Mouse (Mus musculus) heart, adult 9 months (tissue): ENCODE measurements around the gene Cabp4.

Source experiments
- DNase-seq, 2 experiments: peaks; one replicate each; pipeline ENCODE4 v3.0.0; 2022; ENCODE audit warnings: low spot score in 2 of 2

Cabp4 gene

DNA sequence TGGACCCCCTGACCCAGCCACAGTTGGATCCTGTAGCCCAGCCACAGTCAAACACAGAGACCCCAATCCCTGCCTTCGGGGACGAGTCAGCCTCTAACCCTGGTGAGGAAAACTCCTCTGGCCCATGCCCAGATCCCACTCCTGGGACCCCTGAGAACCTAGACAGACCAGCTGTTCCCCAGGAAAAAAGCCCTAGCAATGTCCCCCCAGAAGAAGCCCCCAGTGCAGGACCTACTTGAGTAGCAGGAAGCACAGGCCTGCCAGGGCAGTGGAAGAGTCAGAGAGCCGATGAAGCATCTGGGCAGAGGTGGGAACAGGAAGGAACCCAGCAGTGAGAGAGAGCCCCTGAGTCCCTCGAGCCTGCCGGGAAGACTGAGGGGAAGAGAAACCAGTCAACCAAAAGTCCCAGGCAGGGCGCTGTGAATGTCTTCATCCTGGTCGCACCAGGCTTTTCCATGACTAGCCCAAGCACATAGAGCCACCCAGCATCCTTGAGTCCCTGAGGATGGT, at the start of gene Cabp4:
Cabp4 (minus strand) TSS at position 275 of the 510 bp plus-strand sequence.
- no peak for DNase-seq

DNA sequence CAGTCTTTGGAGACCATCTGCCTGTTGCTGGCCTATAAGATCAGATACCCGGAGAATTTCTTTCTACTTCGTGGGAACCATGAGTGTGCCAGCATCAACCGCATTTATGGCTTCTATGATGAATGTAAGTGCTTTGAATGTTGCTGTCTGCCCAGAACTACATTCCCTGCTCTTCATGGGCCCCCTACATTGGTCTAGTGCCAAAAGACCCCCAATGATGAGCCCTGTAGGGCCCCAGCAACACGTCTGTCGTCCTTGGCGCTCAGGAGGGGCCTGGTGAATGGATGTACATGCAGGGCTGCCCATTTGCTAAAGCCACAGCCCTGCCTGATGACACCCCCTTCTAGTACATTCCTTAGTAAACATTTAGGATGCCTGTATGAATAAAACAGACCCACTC, 49.3 kb upstream of the Cabp4 start:
- DNase-seq = no peak

DNA sequence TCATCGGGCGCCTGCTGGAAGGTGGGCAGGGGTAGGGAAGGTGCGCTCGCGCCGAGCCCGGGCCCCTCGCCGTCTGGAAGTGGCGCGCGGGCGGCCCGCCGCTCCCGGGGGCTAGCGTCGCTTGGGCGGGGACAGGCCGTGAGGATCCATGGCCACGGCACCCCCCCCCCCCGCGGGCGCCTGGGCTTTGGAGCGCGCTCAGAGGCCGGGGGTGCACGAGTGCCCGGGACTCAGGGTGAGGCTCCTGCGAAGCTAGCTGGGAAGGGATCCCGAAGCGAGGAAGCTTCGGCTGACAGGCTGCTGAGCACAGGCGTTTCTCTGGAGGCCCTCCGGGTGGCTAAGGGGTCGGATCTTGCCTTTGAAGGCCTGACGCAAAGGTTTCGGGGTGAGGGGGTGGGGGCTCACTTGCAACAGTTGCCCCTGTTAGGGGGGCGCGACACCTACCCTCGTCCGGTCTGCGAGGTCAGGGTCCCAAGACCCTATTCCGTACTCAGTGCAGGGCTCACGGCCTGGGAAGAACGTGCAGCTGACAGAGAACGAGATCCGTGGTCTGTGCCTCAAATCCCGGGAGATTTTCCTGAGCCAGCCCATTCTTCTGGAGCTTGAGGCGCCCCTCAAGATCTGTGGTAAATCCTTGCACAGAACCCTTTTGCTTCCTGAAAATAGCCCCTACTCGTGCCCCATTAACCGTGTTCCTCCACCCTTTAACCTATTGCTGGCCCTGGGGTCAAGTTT, 48.6 kb upstream of the Cabp4 start:
- DNase-seq = no peak

DNA sequence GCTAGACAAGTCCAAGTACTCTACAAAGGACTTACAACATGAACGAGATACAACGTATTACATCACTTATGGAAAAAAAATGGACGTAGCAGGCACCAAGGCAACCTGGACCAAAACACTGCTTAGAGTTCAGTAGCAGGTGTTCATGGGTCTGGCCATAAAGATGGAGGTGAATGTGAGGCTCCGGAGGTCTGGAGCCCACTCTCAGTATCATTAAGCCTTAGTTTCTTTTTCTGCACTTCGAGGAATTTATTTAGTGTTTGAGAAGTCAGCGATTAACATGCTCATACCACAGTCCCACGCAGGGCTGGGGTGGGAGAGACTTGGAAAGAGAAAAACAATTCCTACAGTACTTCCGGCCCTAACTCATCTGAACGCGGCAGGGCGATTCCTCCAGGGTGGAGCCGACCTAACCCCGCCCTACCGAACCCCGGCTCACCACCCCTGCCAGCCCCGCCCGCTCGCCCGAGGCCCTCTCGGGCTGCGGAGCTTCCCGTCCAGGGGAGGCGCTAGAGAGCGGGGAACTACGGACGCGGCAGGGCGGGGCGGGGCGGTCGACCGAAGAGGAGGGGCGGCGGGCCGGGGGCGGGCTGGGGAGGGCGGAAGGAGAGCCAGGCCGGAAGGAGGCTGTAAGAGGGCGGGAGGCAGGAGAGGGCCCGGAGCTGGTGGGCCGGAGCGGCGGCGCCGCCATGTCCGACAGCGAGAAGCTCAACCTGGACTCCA, 47.9 kb upstream of the Cabp4 start, which contains the start of gene Ppp1ca:
Ppp1ca (plus strand) TSS at position 538 of the 723 bp plus-strand sequence.
- DNase-seq = peak; percentile 90 to 93

DNA sequence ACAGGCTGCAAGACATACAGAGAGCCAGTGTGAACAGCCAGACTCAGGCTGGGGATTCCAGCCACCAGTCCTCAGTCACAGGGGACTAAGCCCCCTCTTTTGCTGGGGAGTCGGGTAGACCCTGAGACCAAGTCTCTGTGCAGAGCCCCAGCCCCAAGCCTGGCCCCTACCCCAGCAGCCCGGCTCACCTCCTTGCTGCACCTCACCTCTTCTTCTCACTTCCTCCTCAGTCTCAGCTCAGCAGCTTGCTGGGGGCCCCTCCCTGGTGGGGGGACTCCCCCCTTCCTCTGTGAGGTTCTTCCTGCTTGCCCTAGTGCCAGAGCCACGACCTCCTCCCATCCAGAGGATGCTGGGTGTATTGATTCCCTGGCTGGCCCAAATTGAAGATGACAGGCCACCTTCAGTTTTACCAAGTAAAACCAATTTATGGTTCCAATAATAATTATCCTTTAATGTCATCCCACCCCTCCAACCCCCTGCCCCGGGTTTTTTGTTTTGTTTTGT, 47.0 kb upstream of the Cabp4 start, which contains the start of gene Tbc1d10c:
Tbc1d10c (minus strand) TSS at position 454 of the 504 bp plus-strand sequence.
- DNase-seq = no peak

DNA sequence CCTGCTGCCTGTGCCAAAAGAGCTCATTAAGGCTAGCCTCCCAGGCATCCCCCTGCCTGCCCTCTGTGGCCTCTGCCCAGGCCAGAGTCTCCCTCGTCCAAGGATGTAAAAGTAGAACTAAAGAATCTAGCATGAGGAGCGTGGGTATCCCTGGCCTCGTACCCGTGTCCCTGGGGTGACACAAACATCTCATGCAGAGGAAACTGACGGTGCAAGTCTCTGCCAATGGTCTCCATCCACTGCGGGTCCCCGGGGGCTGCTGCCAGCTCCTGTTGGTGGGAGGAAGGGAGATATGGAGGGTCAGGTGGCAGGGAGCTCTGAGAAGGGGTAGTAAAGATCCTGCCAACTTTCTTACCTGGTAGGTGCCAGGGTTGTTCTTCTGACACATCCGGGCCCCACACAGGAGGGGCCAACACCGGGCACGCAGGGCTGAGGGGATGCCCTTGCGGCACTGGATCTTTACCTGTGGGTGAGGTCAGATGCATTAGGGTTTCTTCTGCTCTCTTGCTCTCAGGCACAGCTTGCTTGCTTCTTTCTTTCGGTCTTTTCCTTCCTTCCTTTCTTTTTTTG, 45.3 kb upstream of the Cabp4 start:
- no peak for DNase-seq

DNA sequence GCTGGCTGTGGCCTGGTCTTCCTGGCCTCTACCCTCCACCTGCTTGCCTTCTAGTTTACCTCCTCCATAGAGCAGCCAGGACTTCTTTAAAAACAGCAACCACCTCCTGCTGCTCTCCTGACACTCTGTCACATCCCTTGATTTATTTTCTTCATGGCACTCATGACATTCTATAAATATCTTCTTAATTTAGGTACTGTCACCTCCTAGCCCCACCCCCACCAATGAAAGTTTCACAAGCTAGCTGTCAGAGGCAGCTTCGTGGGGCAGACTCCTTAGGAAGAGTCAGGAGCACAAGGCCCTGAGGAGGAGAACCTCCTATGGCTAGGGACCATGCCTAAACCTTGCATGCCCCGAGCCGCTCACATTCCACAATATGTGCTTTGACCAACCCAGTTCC, 43.5 kb upstream of the Cabp4 start:
- DNase-seq = no peak

DNA sequence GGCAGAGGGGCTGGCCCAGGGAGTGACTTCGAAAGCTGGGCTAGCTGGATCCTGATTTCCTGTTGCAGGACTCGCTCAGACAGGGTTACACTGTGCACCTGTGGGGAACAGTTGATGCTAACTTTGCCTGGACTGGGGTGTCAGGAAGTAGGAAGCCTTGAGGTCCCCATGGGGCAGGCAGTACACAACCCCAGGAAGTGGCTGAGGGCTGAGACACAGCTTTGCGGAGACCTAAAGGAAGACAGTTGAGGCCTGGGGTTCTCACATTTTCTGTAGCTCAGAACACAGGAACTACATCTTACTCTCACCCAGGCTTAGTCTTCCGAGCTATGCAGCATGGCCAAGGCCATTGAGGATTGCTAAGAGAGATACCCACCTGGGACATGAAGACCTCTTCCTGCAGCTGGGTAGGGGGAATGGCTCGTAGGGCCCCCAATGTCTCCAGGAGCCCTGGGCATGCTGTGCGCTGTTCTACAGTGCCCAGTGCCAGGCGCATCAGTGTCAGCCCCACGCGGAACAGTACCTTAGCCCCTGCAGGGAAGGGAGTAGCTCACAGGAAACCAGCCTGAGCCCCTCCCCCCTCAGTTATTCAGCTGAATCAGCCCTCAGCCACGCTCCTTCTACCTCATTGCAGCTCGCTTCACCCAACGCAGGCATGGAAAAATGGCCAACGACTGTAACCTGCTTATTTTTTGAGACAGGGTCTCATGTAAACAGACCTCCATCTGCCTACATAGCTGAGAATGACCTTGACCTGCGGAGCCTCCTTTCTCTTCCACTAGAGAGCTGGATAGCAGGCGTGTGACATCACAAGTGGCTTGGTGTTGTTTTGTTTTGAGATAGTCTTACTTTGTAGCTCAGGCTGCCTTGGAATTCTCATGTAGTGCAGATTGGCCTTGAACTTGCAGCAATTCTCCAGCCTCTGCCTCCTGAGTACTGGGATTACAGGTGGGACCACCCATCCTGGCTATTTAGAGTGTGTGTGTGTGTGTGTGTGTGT, 41.4 kb upstream of the Cabp4 start:
- DNase-seq = no peak

DNA sequence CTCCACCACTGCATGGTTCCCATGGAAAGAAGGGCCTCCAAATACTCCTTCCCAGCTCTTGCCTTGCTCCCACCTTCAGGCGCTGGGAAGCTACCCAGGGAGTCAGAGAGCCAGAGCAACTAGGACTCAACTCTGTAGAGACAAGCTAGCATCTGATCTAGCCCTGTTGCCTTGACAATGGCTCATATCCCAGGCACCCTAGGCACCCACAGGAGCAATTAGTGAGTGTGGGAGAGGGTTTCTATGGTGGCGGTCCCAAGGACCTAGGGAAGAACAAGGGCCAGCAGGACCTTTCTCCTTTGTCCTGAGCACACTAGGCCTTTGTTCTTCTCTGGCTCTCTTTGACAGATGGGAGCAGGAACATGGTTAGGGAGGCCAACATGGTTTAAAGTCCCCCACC, 39.9 kb upstream of the Cabp4 start:
- no peak for DNase-seq

DNA sequence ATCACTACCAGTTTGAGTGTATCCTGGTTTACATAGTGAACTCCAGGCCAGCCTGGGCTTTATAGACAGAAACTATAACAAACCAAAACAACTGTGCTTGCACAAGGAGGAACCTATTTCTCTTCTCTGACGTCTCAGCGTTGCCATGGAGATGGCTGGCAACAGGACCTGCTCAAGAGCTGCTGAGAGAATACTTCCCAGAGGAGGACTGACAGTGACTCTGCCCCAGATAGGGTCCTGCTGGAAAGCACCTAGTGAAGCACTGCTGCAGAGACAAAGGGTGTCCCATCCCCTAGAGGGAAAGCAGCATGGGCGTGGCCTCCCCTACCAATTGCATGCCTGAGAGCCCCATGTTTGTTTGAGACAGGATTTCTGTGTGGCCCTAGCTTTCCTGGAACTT, 38.1 kb upstream of the Cabp4 start:
- no peak for DNase-seq

DNA sequence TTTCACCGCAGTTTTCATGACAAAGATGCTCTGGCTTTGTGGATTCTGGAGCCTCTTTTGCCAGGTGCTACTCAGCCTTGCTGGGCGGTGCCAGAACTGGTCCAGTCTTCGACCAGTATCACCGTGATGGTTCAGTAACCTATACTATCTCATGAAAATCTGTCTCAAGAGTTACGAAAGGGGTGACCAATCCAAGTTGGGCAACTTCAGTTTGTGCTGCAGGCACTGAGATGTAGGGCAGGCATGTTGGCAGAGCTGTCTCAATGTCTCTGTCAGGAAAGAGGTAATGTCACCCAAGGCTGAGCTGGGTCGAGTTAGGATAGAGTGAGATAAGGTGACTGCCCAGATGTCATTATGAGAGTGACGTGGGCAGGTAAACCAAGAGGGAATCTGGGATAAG, 36.6 kb upstream of the Cabp4 start:
- DNase-seq = no peak

DNA sequence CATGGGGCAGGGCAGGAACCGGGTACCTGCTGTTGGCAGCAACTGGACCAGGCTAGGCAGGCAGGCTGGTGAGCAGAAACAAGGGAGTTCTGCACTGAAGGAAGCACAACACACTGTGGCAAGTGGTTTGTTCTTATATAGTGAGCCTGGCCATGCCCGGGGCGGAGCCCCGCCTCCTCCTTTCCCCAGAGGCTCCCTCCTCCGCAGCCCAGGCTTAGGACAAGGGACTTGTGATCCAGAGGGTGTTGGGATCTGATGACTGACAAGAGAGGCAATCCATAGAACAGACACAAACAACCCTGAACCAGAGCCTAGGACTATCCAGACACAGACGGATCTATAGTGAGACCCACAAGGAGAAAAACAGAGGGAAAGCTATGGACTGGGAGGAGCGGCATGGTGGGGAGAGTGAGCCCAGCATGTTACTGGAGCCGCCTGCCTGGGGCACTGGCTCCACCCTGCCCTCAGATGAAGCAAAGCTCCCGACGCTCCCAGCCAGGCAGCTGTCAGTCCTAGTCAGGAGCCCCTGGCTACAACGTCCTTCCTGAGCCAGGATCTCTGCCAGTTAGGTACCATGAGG, 31.6 kb upstream of the Cabp4 start, which contains the start of gene Carns1:
Carns1 (minus strand) TSS at position 112 of the 580 bp plus-strand sequence.
- peak in 1 of 2 experiments; percentile 58 for DNase-seq

DNA sequence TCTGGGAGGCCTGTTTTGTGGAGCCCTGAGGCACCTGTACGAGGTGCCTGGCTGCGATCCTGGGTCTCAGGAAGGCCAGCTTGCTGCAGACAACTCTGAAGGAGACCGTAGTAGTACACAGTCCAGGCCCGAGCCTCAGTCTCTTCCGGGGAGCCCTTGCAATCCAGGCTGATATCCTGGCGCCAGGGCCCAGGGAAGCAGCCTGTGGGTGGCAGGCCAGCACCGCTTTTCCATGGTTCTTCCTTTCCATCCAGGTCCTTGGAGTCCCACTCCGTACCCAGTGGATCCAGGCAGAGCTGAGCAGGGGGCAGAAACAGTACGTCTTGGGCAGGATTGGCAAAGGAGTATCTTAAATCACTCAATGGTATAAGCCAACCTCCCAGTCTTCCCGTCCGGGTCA, 29.1 kb upstream of the Cabp4 start:
- DNase-seq = no peak

DNA sequence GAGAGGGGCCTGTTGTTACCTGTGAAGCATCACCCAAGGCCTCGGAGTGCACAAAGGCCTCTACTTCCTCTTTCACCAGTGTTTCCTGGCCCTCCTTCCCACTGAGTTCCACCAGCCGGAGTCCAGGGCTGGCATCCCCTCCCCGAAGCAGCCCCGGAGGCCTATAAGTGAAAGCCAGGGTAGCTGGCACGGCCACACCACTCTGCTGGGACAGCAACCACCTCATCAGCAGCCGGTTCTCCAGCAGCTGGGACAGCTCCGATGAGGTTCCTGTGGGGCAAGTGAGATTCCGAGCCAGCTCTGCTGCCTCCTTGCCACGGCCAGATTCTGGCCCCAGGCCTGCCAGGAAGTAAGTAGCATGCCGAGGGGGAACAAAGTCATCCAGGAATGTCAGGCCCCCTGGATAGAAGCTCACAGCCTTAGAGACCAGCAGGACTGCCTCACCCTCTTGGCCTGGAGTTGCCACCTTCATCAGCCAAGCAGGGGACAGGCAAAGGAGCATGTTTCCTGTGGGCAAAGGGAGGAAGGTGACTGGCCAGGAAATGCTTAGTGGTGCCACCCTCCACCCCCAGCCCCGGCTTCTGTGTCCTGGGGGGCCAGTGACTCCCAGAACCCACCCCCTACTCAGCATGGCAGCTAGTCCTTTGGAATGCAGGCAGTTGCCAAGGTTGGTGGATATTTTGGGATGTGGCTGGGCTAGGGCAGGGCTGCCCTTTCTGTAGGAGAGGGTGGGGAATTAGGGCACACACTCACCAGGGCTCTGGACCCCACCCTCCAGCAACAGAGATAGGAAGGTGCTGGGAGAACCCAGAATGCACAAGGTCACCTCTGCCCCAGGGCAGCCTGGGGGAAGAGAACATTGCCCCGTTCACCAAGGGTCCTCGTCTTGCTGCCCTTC, 27.8 kb upstream of the Cabp4 start:
- peak; percentile 65 to 69 for DNase-seq

DNA sequence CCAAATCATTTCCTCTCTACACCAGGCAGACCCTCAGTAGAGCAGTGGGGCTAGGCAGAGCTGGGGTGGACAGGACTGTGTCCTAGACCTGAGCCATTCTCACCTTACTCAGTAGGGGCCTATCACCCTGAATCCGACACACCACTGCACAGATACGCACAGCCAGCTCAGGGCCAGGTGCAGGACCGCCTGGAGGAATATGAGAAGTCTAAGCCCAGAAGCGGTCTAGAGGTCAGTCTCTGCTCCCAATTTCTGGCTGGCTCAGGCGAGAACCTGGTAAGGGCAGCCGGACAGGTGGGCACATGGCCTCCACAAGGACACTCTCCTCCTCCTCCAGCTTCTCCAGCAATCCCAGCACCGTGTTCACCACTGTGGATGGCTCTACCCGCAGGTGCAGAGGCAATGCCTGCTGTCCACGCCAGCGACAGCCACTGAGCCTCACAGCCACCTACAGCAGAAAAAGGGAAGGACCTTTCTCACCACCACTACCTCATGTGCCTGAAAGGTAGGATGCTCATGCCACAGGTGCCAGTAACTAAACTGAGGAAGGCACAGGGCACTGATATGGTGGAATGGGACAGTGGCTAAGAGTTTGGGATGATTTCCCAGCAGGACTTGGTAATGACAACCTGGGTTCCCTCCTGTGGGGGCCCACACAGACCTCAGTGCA, 27.0 kb upstream of the Cabp4 start:
- DNase-seq = no peak

DNA sequence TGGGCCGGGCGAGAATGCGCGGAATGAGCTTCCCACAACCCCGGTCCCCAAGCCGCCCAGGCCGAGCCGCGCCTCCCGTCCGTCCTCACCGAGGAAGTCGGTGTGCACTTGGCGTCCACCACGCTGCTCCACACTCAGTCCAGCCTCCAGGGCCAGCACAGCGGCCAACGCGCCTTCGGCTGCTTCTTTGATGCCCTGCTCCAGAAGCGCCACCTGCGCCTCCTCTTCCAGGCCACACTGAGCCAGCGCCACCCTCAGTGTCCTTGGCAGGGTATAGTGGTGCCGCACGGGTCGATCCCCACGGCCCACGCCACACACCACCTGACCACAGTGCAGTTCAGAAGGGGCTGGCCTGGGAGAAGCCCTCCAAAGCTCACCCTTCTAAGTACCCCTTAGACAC, 26.0 kb upstream of the Cabp4 start:
- no peak for DNase-seq

DNA sequence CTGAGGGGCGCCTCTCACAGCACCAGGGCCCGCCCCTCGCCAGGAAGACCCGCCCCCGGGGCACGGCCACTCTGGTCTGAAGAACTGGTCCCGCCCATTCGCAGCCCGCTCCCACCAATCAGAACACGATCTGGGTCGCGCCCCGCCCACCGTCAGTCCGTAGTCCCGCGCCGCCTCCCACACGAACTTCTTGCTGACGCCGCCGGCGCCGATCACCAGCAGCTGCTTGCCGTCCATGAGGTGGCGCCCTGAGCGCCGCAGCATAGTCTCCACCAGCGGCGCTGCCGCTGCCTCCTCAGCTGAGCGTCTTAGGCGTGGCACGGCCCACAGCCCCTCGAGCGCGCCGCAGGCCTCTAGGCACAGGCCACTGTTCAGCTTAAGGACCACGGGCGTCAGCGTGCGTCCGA, 25.5 kb upstream of the Cabp4 start:
- DNase-seq = peak; percentile 98 to 99

DNA sequence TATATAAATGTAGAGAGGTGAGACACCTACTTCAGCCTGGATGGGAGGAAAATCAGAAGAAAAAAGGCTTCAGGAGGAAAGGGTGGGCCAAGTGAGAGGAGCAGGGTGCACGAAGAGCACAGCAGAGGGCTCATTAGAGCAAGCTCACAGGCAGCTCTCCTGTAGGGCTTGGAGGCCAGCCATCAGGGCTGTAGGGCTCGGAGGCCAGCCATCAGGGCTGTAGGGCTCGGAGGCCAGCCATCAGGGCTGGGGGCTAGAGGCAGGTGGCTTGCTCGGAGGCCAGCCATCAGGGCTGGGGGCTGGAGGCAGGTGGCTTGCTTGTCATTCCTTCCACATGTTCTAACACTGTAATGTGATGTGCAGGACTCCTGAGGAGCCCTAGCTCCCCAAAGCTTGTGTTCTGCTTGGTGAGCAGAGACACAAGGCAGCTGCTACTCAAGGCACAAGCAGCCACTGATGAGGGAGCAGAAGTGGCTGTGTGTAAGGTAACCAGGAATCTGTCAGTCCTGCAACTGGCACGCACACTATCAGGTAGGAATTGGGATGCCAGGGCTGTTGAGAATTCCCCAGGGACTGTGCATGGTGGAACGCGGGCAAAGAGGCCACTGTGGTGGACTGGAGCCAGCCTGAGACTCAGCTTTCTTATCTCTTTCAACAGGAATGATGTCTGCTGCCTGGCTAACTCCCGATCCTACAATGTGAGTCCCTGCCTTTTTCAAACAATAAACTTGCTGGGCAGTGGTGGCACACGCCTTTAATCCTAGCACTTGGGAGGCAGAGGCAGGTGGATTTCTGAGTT, 23.0 kb upstream of the Cabp4 start:
- DNase-seq = no peak
